Mouse (Mus musculus) cerebellum, adult 2 months (tissue): ENCODE measurements around the gene Coa3.

Source experiments
- CTCF ChIP-seq: fragments of 200-500 bp; IDR thresholded peaks from 2 replicates; pipeline ENCODE4 v1.5.1; 2011; ENCODE audit warnings: low read depth, mild to moderate bottlenecking, control low read depth, low read length, moderate library complexity, borderline replicate concordance; ENCODE audit not compliant: insufficient read depth
- POLR2A ChIP-seq: fragments of 200-500 bp; IDR thresholded peaks from 2 replicates; pipeline ENCODE4 v1.6.1; 2011; ENCODE audit warnings: low read length, control low read depth, borderline replicate concordance; ENCODE audit not compliant: insufficient read depth

GRCm38 (mm10) chr11:101323609-101324008 lies 44.7 kb upstream of the Coa3 start:
- TF ChIP-seq CTCF (peak; percentile 96), POLR2A (no peak)
